Mouse (Mus musculus): ENCODE measurements around the gene Cyyr1.

DNA sequence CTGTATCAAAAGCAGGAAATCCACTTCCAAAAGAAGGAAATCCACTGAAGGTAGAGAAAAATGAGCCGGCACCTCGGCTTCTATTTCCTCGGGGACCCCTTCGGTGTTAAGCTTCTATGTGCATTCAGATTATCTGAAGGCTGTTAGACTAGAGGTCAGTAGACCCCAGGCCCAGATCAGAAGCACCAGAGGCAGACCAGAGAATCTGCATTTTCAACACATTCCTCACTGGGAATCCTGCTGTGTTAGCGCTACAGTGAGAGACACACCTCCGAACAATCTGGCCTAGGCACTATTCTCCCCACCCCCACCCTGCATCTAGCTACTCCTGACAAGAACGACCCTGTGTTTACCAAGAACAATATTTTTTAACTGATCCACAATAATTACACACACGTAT lies 641 bp upstream of the Cyyr1 start:
- TF ChIP-seq CTCF (IDR thresholded peaks at IDR 0.05), result no peak
- no peak for TF ChIP-seq EP300 (IDR thresholded peaks at IDR 0.05; ENCODE audit: insufficient read depth, low read depth, low read length)
- no peak for TF ChIP-seq POLR2A (IDR thresholded peaks at IDR 0.05; ENCODE audit: insufficient read depth, low read depth, low read length)

All from heart, adult 2 months (tissue).